Mouse (Mus musculus) bone marrow, adult 2 months (tissue): ENCODE results near the gene Steap3. TPM values are rescaled to one million over a fixed set of nuclear protein-coding genes. Genes with fewer than 3 reads are reported as not detected.

Experiments used
- H3K27ac ChIP-seq: fragments of 200-500 bp; 2 replicates; pipeline ENCODE4 v1.5.1; 2012; ENCODE audit warnings: low read depth, mild to moderate bottlenecking, control low read depth, inconsistent platforms, low read length; ENCODE audit not compliant: control insufficient read depth, poor library complexity, insufficient read depth
- H3K4me1 ChIP-seq: fragments of 200-500 bp; 2 replicates; pipeline ENCODE4 v1.6.1; 2011; ENCODE audit warnings: low read length; ENCODE audit not compliant: control insufficient read depth, insufficient read depth
- H3K4me3 ChIP-seq: fragments of 200-500 bp; replicated peaks from 2 replicates; pipeline ENCODE3; 2011; ENCODE audit warnings: mild to moderate bottlenecking, low read depth, low read length, control low read depth; ENCODE audit not compliant: control insufficient read depth
- CTCF ChIP-seq: fragments of 200-500 bp; IDR thresholded peaks from 2 replicates; pipeline ENCODE4 v1.5.1; 2011; ENCODE audit warnings: low read length, control low read depth; ENCODE audit not compliant: control insufficient read depth, insufficient read depth
- POLR2A ChIP-seq: fragments of 200-500 bp; IDR thresholded peaks from 2 replicates; pipeline ENCODE4 v1.6.1; 2011; ENCODE audit warnings: low read depth, mild to moderate bottlenecking, control low read depth, low read length, borderline replicate concordance; ENCODE audit not compliant: control insufficient read depth
- whole genome bisulfite sequencing: fragments of 180-500 bp; shearing (Covaris S2); methylation state at CpG from one replicate; pipeline ENCODE4 v1.1.7; 2018; 5-methylcytosine and 5-hydroxymethylcytosine counted together
- polyA plus RNA-seq: library from polyadenylated mRNA; stranded (reverse); fragments of >200 nt; gene quantifications from 2 replicates; pipeline ENCODE4 v1.2.4, GENCODE M21; 2011; ENCODE audit warnings: low replicate concordance; ENCODE audit not compliant: missing spikeins, insufficient read depth, insufficient read length

The Steap3 gene
- polyA plus RNA-seq, 1 experiment, result 9.4 TPM

- TF ChIP-seq POLR2A (no peak), CTCF (no peak)
- Histone ChIP-seq H3K4me1 (no peaks in the 10 kb centered on the region), H3K27ac (no peak overlapping the region), H3K4me3 (no peak overlapping the region)
- 81% methylated on average over 10 of the region's 10 CpGs for WGBS
Measured at GRCm38 (mm10) chr1:120193586-120193985, 78.9 kb downstream of the Steap3 start.

GRCm38 (mm10) chr1:120192321-120192720 lies 80.2 kb downstream of the Steap3 start:
- TF ChIP-seq CTCF (no peak), POLR2A (no peak)
- no peaks in the 10 kb centered on the region for H3K4me1 ChIP-seq
- no peak overlapping the region for H3K4me3 ChIP-seq
- WGBS, result 56% methylated on average over 6 of the region's 6 CpGs
- no peak overlapping the region for H3K27ac ChIP-seq

- no peak for TF ChIP-seq CTCF
- 81% methylated on average over 6 of the region's 6 CpGs for WGBS
- no peak overlapping the region for H3K27ac ChIP-seq
Measured at GRCm38 (mm10) chr1:120190946-120191345, 81.6 kb downstream of the Steap3 start.

GRCm38 (mm10) chr1:120190300-120190699 lies 82.2 kb downstream of the Steap3 start:
- no peak overlapping the region for H3K27ac ChIP-seq
- no peak overlapping the region for H3K4me3 ChIP-seq
- H3K4me1 ChIP-seq, result no peaks in the 10 kb centered on the region
- TF ChIP-seq CTCF (no peak), POLR2A (no peak)
- 81% methylated on average over 2 of the region's 2 CpGs for WGBS

More at GRCm38 (mm10) chr1:120190946-120191345, 81.6 kb downstream of the Steap3 start:
- no peaks in the 10 kb centered on the region for H3K4me1 ChIP-seq
- H3K4me3 ChIP-seq, result no peak overlapping the region

GRCm38 (mm10) chr1:120189206-120189605 lies 83.3 kb downstream of the Steap3 start:
- Histone ChIP-seq H3K4me1 (no peaks in the 10 kb centered on the region), H3K27ac (no peak overlapping the region), H3K4me3 (no peak overlapping the region)
- no peak for TF ChIP-seq POLR2A
- TF ChIP-seq CTCF, result no peak
- WGBS, result 89% methylated on average over 6 of the region's 6 CpGs

- no peaks in the 10 kb centered on the region for H3K4me1 ChIP-seq
- TF ChIP-seq CTCF (no peak), POLR2A (no peak)
- H3K4me3 ChIP-seq, result no peak overlapping the region
- no peak overlapping the region for H3K27ac ChIP-seq
- WGBS, result 86% methylated on average over 7 of the region's 7 CpGs
Measured at GRCm38 (mm10) chr1:120187059-120187458, 85.4 kb downstream of the Steap3 start.

- no peak overlapping the region for H3K27ac ChIP-seq
- H3K4me1 ChIP-seq, result no peaks in the 10 kb centered on the region
- WGBS, result 89% methylated on average over 9 of the region's 9 CpGs
- TF ChIP-seq CTCF (no peak), POLR2A (no peak)
- no peak overlapping the region for H3K4me3 ChIP-seq
Measured at GRCm38 (mm10) chr1:120186655-120187054, 85.8 kb downstream of the Steap3 start.

GRCm38 (mm10) chr1:120186204-120186603 lies 86.3 kb downstream of the Steap3 start:
- no peak overlapping the region for H3K4me3 ChIP-seq
- no peak overlapping the region for H3K27ac ChIP-seq
- H3K4me1 ChIP-seq, result no peaks in the 10 kb centered on the region
- no peak for TF ChIP-seq CTCF
- TF ChIP-seq POLR2A, result no peak
- 83% methylated on average over 6 of the region's 6 CpGs for WGBS

GRCm38 (mm10) chr1:120177141-120177540 lies 95.4 kb downstream of the Steap3 start:
- TF ChIP-seq CTCF (no peak), POLR2A (no peak)
- no peak overlapping the region for H3K27ac ChIP-seq
- H3K4me3 ChIP-seq, result no peak overlapping the region
- 83% methylated on average over 8 of the region's 8 CpGs for WGBS
- peaks cover 2% of the 10 kb centered on the region; the same call in 1 of the 2 replicates for H3K4me1 ChIP-seq

GRCm38 (mm10) chr1:120176313-120176712 lies 96.2 kb downstream of the Steap3 start:
- WGBS, result 54% methylated on average over 14 of the region's 14 CpGs
- no peak overlapping the region for H3K27ac ChIP-seq
- no peak for TF ChIP-seq POLR2A
- no peak for TF ChIP-seq CTCF
- peaks cover 2% of the 10 kb centered on the region; the same call in 1 of the 2 replicates for H3K4me1 ChIP-seq
- H3K4me3 ChIP-seq, result no peak overlapping the region
